Mouse (Mus musculus): ENCODE measurements at regions not wholly inside any gene's neighbourhood (a gene's known extent, or its start where the extent isn't known, plus 50 kb on each side); places are given as distances from the start of the nearest gene placed in this dataset.

DNA sequence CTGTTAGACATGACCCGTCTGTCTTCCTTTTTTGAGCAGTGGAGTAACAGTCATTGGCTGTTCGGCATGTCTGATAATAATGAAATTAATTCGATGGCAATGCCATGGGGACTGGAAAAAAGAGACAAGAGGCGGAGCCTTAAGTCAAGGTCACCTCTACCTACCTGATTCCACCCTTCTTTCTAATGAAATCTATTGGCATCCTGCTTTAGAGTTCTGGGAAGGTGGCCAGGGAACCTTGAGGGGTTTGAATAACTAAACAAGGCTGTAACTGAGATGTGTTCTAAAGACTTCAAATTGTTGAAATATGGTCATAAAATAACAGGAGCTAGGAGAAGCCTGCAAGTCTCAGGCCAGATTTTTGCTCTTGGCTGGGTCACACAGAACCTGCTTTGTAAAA, 116.1 kb downstream of the Amer2 start:
- no peaks in the 10 kb centered on the region for H3K36me3 ChIP-seq (ENCODE audit: control insufficient read depth in 1 of 2, insufficient read depth in 2 of 2, low read length in 2 of 2)
- no peak overlapping the region for H3K4me3 ChIP-seq (ENCODE audit: control insufficient read depth in 1 of 2, insufficient read depth in 1 of 2, low read depth in 2 of 2, low read length in 2 of 2)
- no peak overlapping the region for H3K9ac ChIP-seq (ENCODE audit: control insufficient read depth, low read depth, low read length, poor library complexity, severe bottlenecking)
- no peak for TF ChIP-seq KAT2A (conservative IDR thresholded peaks at IDR 0.05; ENCODE audit: low read depth, low read length)
- H3K4me1 ChIP-seq (ENCODE audit: control insufficient read depth in 1 of 2, insufficient read depth in 2 of 2, low read length in 2 of 2) = no peaks in the 10 kb centered on the region
- H3K79me2 ChIP-seq (ENCODE audit: control insufficient read depth, insufficient read depth, low read length, poor library complexity) = no peaks in the 10 kb centered on the region
- no peaks in the 10 kb centered on the region for H3K27me3 ChIP-seq (ENCODE audit: control insufficient read depth in 1 of 2, insufficient read depth in 2 of 2, low read length in 2 of 2)
- no peak overlapping the region for H3K27ac ChIP-seq (ENCODE audit: control insufficient read depth, low read depth, low read length)
- DNase-seq (ENCODE audit: low read depth, low spot score) = no peak
- H3K9me3 ChIP-seq (replicated peaks; ENCODE audit: insufficient read depth, low read length) = no peaks in the 10 kb centered on the region

DNA sequence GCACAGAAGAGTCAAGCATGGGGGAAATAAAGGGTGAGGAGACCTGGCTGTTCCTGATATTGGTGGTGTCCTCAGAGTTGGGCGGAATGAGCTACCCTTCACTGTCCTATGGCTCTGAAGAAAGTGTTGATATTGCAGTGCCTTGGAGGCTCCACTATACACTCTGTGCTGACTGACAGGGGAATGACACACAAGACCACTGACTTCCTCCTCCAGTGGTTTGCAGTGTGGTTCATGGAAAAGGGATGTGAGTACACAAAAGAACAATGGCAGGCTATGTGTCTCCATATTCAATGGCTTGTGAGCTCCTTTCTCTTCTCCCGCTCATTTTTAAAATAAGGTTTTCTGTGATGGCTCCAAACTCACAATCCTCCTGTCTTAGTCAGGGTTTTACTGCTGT, 117.8 kb downstream of the Amer2 start:
- Histone ChIP-seq H3K9ac (ENCODE audit: control insufficient read depth, low read depth, low read length, poor library complexity, severe bottlenecking) (no peak overlapping the region), H3K4me3 (ENCODE audit: control insufficient read depth in 1 of 2, insufficient read depth in 1 of 2, low read depth in 2 of 2, low read length in 2 of 2) (no peak overlapping the region), H3K27ac (ENCODE audit: control insufficient read depth, low read depth, low read length) (no peak overlapping the region), H3K27me3 (ENCODE audit: control insufficient read depth in 1 of 2, insufficient read depth in 2 of 2, low read length in 2 of 2) (no peaks in the 10 kb centered on the region; a peak in 1 of 4 replicates), H3K79me2 (ENCODE audit: control insufficient read depth, insufficient read depth, low read length, poor library complexity) (no peaks in the 10 kb centered on the region), H3K4me1 (ENCODE audit: control insufficient read depth in 1 of 2, insufficient read depth in 2 of 2, low read length in 2 of 2) (no peaks in the 10 kb centered on the region), H3K9me3 (replicated peaks; ENCODE audit: insufficient read depth, low read length) (no peaks in the 10 kb centered on the region), H3K36me3 (ENCODE audit: control insufficient read depth in 1 of 2, insufficient read depth in 2 of 2, low read length in 2 of 2) (no peaks in the 10 kb centered on the region)
- no peak for DNase-seq (ENCODE audit: low read depth, low spot score)
- TF ChIP-seq MXI1 (IDR thresholded peaks at IDR 0.05; ENCODE audit: low read depth, low read length) (no peak), POLR2A (IDR thresholded peaks at IDR 0.05; ENCODE audit: control insufficient read depth in 1 of 2, insufficient read depth in 1 of 2, low read depth in 1 of 2, low read length in 2 of 2, poor library complexity in 1 of 2) (no peak), MYC (IDR thresholded peaks at IDR 0.05; ENCODE audit: low read depth, low read length) (no peak), USF1 (IDR thresholded peaks at IDR 0.05; ENCODE audit: low read depth, low read length) (no peak), ZMIZ1 (IDR thresholded peaks at IDR 0.05; ENCODE audit: low read depth, low read length) (no peak), ZKSCAN1 (IDR thresholded peaks at IDR 0.05; ENCODE audit: low read depth, low read length) (no peak), CHD2 (IDR thresholded peaks at IDR 0.05; ENCODE audit: low read length) (no peak), NELFE (IDR thresholded peaks at IDR 0.05; ENCODE audit: low read depth, low read length) (no peak), GATA1 (IDR thresholded peaks at IDR 0.05; ENCODE audit: low read depth, low read length) (no peak), CHD1 (IDR thresholded peaks at IDR 0.05; ENCODE audit: low read depth, low read length) (no peak), NRF1 (IDR thresholded peaks at IDR 0.05; ENCODE audit: insufficient read depth, low read depth, low read length, poor library complexity, severe bottlenecking) (no peak)

DNA sequence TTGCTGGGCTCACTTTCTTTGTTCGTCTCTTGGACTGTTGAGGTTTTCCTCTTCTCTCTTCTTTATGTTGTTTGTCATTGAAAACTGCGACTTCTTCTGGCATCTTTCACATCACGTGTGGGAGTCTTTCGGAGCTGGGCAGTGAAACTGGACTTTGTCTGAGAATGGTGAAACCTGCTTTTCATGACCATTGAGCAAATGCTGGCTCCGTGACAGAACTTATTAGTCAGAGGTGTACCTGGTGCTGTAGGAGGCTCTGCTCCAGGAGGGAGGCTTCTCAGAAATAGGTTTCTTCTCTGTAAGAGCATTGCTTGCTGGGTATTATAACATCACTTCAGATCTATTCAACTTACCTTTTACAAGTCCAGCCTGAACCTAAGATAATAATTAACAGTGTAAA, 122.4 kb downstream of the Amer2 start:
- DNase-seq (ENCODE audit: low read depth, low spot score) = no peak
- Histone ChIP-seq H3K4me1 (ENCODE audit: control insufficient read depth in 1 of 2, insufficient read depth in 2 of 2, low read length in 2 of 2) (no peaks in the 10 kb centered on the region), H3K79me2 (ENCODE audit: control insufficient read depth, insufficient read depth, low read length, poor library complexity) (no peaks in the 10 kb centered on the region), H3K9ac (ENCODE audit: control insufficient read depth, low read depth, low read length, poor library complexity, severe bottlenecking) (no peak overlapping the region), H3K36me3 (ENCODE audit: control insufficient read depth in 1 of 2, insufficient read depth in 2 of 2, low read length in 2 of 2) (no peaks in the 10 kb centered on the region), H3K4me3 (ENCODE audit: control insufficient read depth in 1 of 2, insufficient read depth in 1 of 2, low read depth in 2 of 2, low read length in 2 of 2) (no peak overlapping the region), H3K27ac (ENCODE audit: control insufficient read depth, low read depth, low read length) (no peak overlapping the region), H3K9me3 (replicated peaks; ENCODE audit: insufficient read depth, low read length) (no peaks in the 10 kb centered on the region), H3K27me3 (ENCODE audit: control insufficient read depth in 1 of 2, insufficient read depth in 2 of 2, low read length in 2 of 2) (no peaks in the 10 kb centered on the region; a peak in 1 of 4 replicates)
- TF ChIP-seq ZKSCAN1 (IDR thresholded peaks at IDR 0.05; ENCODE audit: low read depth, low read length) = no peak
- TF ChIP-seq ELF1 (IDR thresholded peaks at IDR 0.05; ENCODE audit: low read depth, low read length) = no peak
- no peak for TF ChIP-seq POLR2AphosphoS5 (IDR thresholded peaks at IDR 0.05; ENCODE audit: borderline replicate concordance, low read depth, low read length)
- TF ChIP-seq POLR2A (IDR thresholded peaks at IDR 0.05; ENCODE audit: control insufficient read depth in 1 of 2, insufficient read depth in 1 of 2, low read depth in 1 of 2, low read length in 2 of 2, poor library complexity in 1 of 2) = no peak
- no peak for TF ChIP-seq GATA1 (IDR thresholded peaks at IDR 0.05; ENCODE audit: low read depth, low read length)
- no peak for TF ChIP-seq BHLHE40 (IDR thresholded peaks at IDR 0.05; ENCODE audit: borderline replicate concordance, low read depth, low read length)
- TF ChIP-seq MXI1 (IDR thresholded peaks at IDR 0.05; ENCODE audit: low read depth, low read length) = no peak
- no peak for TF ChIP-seq USF1 (IDR thresholded peaks at IDR 0.05; ENCODE audit: low read depth, low read length)
- no peak for TF ChIP-seq MAZ (IDR thresholded peaks at IDR 0.05; ENCODE audit: low read depth, low read length)
- no peak for TF ChIP-seq TCF12 (IDR thresholded peaks at IDR 0.05; ENCODE audit: low read depth, low read length)
- no peak for TF ChIP-seq MYC (IDR thresholded peaks at IDR 0.05; ENCODE audit: low read depth, low read length)
- TF ChIP-seq UBTF (IDR thresholded peaks at IDR 0.05; ENCODE audit: borderline replicate concordance, insufficient read depth, low read depth, low read length) = no peak
- no peak for TF ChIP-seq KAT2A (conservative IDR thresholded peaks at IDR 0.05; ENCODE audit: low read depth, low read length)
- no peak for TF ChIP-seq USF2 (IDR thresholded peaks at IDR 0.05; ENCODE audit: borderline replicate concordance in 1 of 2, insufficient read depth in 1 of 2, low read depth in 1 of 2, low read length in 2 of 2)

All from MEL (cell line).